Mouse (Mus musculus) CH12.LX (cell line): Measurements from ENCODE around the gene Rfx7.

ENCODE experiments used
- CTCF ChIP-seq, 2 experiments: IDR thresholded peaks in 1 of 2; conservative IDR thresholded peaks in 1 of 2; 2 replicates each; pipeline ENCODE4 v1.5.1; 2011 to 2012; ENCODE audit warnings: low read depth in 2 of 2, low read length in 2 of 2, improper control_type of control experiment in 1 of 2, inconsistent platforms in 1 of 2, mild to moderate bottlenecking in 1 of 2, moderate library complexity in 1 of 2
- MAZ ChIP-seq: IDR thresholded peaks from 2 replicates; pipeline ENCODE4 v1.6.1; 2012; ENCODE audit warnings: low read depth, mild to moderate bottlenecking, inconsistent platforms, low read length, improper control_type of control experiment, moderate library complexity
- POLR2A ChIP-seq: IDR thresholded peaks from 2 replicates; pipeline ENCODE4 v1.6.1; 2011; ENCODE audit warnings: low read depth, mild to moderate bottlenecking, improper control_type of control experiment, low read length
- SIN3A ChIP-seq: IDR thresholded peaks from 2 replicates; pipeline ENCODE4 v1.6.1; 2012; ENCODE audit warnings: low read length, improper control_type of control experiment, inconsistent platforms
- USF1 ChIP-seq: IDR thresholded peaks from 2 replicates; pipeline ENCODE4 v1.6.1; 2014; ENCODE audit warnings: low read depth, mild to moderate bottlenecking, inconsistent platforms, low read length, improper control_type of control experiment

DNA sequence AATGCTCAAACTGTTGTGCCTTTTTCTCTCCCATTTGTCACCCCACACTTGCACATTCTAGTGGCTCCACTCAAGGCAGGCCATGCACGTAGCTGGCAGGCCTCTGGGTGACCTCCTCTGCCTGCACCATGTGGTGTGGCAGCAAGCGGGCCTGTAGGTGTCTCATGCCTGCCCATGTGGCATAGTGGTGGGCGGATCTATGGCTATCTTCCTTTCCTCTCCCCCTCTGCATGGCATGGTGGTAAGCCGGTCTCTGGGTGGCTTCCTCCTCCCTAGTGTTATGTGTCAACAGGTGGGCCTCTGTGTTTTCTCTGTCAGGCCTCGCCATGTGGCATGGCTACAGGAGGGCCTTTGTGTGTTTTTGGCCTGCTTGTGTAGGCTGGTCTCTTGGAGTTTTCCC lies 123.6 kb downstream of the Rfx7 start:
- TF ChIP-seq USF1: no peak
- no peak for TF ChIP-seq SIN3A
- TF ChIP-seq MAZ: no peak
- TF ChIP-seq CTCF (conservative IDR thresholded peaks at IDR 0.05 in 1 of 2, IDR thresholded peaks at IDR 0.05 in 1 of 2; ENCODE audit: low read depth in 2 of 2, low read length in 2 of 2): no peak
- TF ChIP-seq POLR2A: no peak
